Mouse (Mus musculus) erythroblast, embryonic 14.5 days (primary cell): ENCODE measurements at regions not wholly inside any gene's neighbourhood (a gene's known extent, or its start where the extent isn't known, plus 50 kb on each side); places are given as distances from the start of the nearest gene placed in this dataset.

Experiments used
- H3K27me3 ChIP-seq: 2 replicates; pipeline ENCODE4 v1.6.1; 2012; ENCODE audit warnings: inconsistent platforms; ENCODE audit not compliant: control insufficient read depth
- H3K36me3 ChIP-seq: 2 replicates; pipeline ENCODE4 v1.6.1; 2012; ENCODE audit warnings: mild to moderate bottlenecking, inconsistent platforms; ENCODE audit not compliant: control insufficient read depth
- H3K4me1 ChIP-seq: 2 replicates; pipeline ENCODE4 v1.6.1; 2012; ENCODE audit warnings: inconsistent platforms; ENCODE audit not compliant: control insufficient read depth
- H3K4me3 ChIP-seq: replicated peaks from 2 replicates; pipeline ENCODE3; 2012; ENCODE audit warnings: moderate library complexity, mild to moderate bottlenecking, inconsistent platforms
- H3K9me3 ChIP-seq: 2 replicates; pipeline ENCODE4 v1.6.1; 2012; ENCODE audit warnings: low read length, inconsistent platforms, mixed read lengths; ENCODE audit not compliant: control insufficient read depth
- GATA1 ChIP-seq: IDR thresholded peaks from 2 replicates; pipeline ENCODE4 v1.6.1; 2012; ENCODE audit warnings: low read length, inconsistent platforms, mixed read lengths
- TAL1 ChIP-seq: IDR thresholded peaks from 3 replicates; pipeline ENCODE4 v1.6.1; 2012; ENCODE audit warnings: low read length, inconsistent platforms, mixed read lengths

GRCm38 (mm10) chr1:35109801-35110200 is 260.0 kb downstream of the Plekhb2 start:
- TF ChIP-seq GATA1 = no peak
- no peak for TF ChIP-seq TAL1
- Histone ChIP-seq H3K9me3 (peaks cover 10% of the 10 kb centered on the region), H3K36me3 (no peaks in the 10 kb centered on the region), H3K27me3 (no peaks in the 10 kb centered on the region), H3K4me1 (no peaks in the 10 kb centered on the region), H3K4me3 (no peak overlapping the region)

GRCm38 (mm10) chr1:35115521-35115920 is 265.7 kb downstream of the Plekhb2 start:
- H3K9me3 ChIP-seq = peaks cover 34% of the 10 kb centered on the region
- H3K27me3 ChIP-seq = no peaks in the 10 kb centered on the region
- no peaks in the 10 kb centered on the region for H3K36me3 ChIP-seq
- TF ChIP-seq GATA1 = no peak
- no peak for TF ChIP-seq TAL1
- H3K4me3 ChIP-seq = no peak overlapping the region
- H3K4me1 ChIP-seq = no peaks in the 10 kb centered on the region

GRCm38 (mm10) chr1:35137907-35138306 is 288.1 kb downstream of the Plekhb2 start:
- no peaks in the 10 kb centered on the region for H3K27me3 ChIP-seq
- H3K4me1 ChIP-seq = no peaks in the 10 kb centered on the region
- peaks cover 15% of the 10 kb centered on the region for H3K9me3 ChIP-seq
- TF ChIP-seq GATA1 = no peak
- TF ChIP-seq TAL1 = no peak
- no peaks in the 10 kb centered on the region for H3K36me3 ChIP-seq
- H3K4me3 ChIP-seq = no peak overlapping the region

GRCm38 (mm10) chr1:35149036-35149435 is 299.3 kb downstream of the Plekhb2 start:
- H3K4me1 ChIP-seq = no peaks in the 10 kb centered on the region
- H3K4me3 ChIP-seq = no peak overlapping the region
- H3K27me3 ChIP-seq = no peaks in the 10 kb centered on the region
- no peaks in the 10 kb centered on the region for H3K9me3 ChIP-seq
- TF ChIP-seq GATA1 (no peak), TAL1 (no peak)
- no peaks in the 10 kb centered on the region for H3K36me3 ChIP-seq

GRCm38 (mm10) chr1:35162506-35162905 is 312.7 kb downstream of the Plekhb2 start:
- Histone ChIP-seq H3K9me3 (no peaks in the 10 kb centered on the region; the same call in 1 of the 2 replicates), H3K36me3 (no peaks in the 10 kb centered on the region), H3K4me3 (no peak overlapping the region), H3K27me3 (no peaks in the 10 kb centered on the region), H3K4me1 (no peaks in the 10 kb centered on the region)
- TF ChIP-seq GATA1 = no peak
- TF ChIP-seq TAL1 = no peak

GRCm38 (mm10) chr1:35200656-35201055 is 350.9 kb downstream of the Plekhb2 start:
- Histone ChIP-seq H3K4me3 (no peak overlapping the region), H3K9me3 (peaks cover 13% of the 10 kb centered on the region), H3K27me3 (no peaks in the 10 kb centered on the region), H3K36me3 (no peaks in the 10 kb centered on the region), H3K4me1 (no peaks in the 10 kb centered on the region)
- TF ChIP-seq GATA1 (no peak), TAL1 (no peak)

- Histone ChIP-seq H3K27me3 (no peaks in the 10 kb centered on the region), H3K4me1 (no peaks in the 10 kb centered on the region), H3K4me3 (no peak overlapping the region), H3K36me3 (no peaks in the 10 kb centered on the region), H3K9me3 (peaks cover 15% of the 10 kb centered on the region)
- TF ChIP-seq TAL1 (no peak), GATA1 (no peak)
Observed at GRCm38 (mm10) chr1:35201083-35201879, 351.5 kb downstream of the Plekhb2 start.

- H3K27me3 ChIP-seq = no peaks in the 10 kb centered on the region
- no peaks in the 10 kb centered on the region for H3K36me3 ChIP-seq
- H3K9me3 ChIP-seq = peaks cover 14% of the 10 kb centered on the region
- no peak for TF ChIP-seq TAL1
- no peak for TF ChIP-seq GATA1
- no peaks in the 10 kb centered on the region for H3K4me1 ChIP-seq
- no peak overlapping the region for H3K4me3 ChIP-seq
Observed at GRCm38 (mm10) chr1:35201880-35202220, 352.1 kb downstream of the Plekhb2 start.

- no peaks in the 10 kb centered on the region for H3K27me3 ChIP-seq
- H3K36me3 ChIP-seq = no peaks in the 10 kb centered on the region
- H3K4me3 ChIP-seq = no peak overlapping the region
- H3K9me3 ChIP-seq = peaks cover 14% of the 10 kb centered on the region
- no peak for TF ChIP-seq TAL1
- TF ChIP-seq GATA1 = no peak
- no peaks in the 10 kb centered on the region for H3K4me1 ChIP-seq
Observed at GRCm38 (mm10) chr1:35202551-35202950, 352.8 kb downstream of the Plekhb2 start.

GRCm38 (mm10) chr1:35206834-35207529 is 357.2 kb downstream of the Plekhb2 start:
- Histone ChIP-seq H3K9me3 (peaks cover 14% of the 10 kb centered on the region), H3K4me3 (no peak overlapping the region), H3K27me3 (no peaks in the 10 kb centered on the region), H3K36me3 (no peaks in the 10 kb centered on the region), H3K4me1 (no peaks in the 10 kb centered on the region)
- no peak for TF ChIP-seq TAL1
- no peak for TF ChIP-seq GATA1
